Mouse (Mus musculus) stomach, postnatal 0 days (tissue): ENCODE measurements around the gene T2. TPM values are rescaled to one million over a fixed set of nuclear protein-coding genes. Genes with fewer than 3 reads are reported as not detected.

Source experiments
- ATAC-seq: fragments of 200-750 bp; cut with Nextera tagmentation; 2 replicates; pipeline ENCODE4 v1.8.0; 2017; ENCODE audit not compliant: low FRiP score, low TSS enrichment
- DNase-seq: peaks from one replicate; pipeline ENCODE4 v3.0.0-alpha.2; 2016; ENCODE audit warnings: low spot score
- H3K27ac ChIP-seq: fragments of 300-500 bp; sonication (generic); replicated peaks from 2 replicates; pipeline ENCODE4 v1.5.1; 2014; ENCODE audit warnings: mild to moderate bottlenecking, control low read depth
- H3K27me3 ChIP-seq: fragments of 300-500 bp; sonication (generic); 2 replicates; pipeline ENCODE4 v1.6.1; 2014; ENCODE audit warnings: low read length; ENCODE audit not compliant: control insufficient read depth, insufficient read depth
- H3K36me3 ChIP-seq: fragments of 300-500 bp; sonication (generic); 2 replicates; pipeline ENCODE4 v1.6.1; 2014; ENCODE audit warnings: low read length, mixed read lengths; ENCODE audit not compliant: control insufficient read depth, insufficient read depth
- H3K4me1 ChIP-seq: fragments of 300-500 bp; sonication (generic); replicated peaks from 2 replicates; pipeline ENCODE4 v1.6.1; 2014; ENCODE audit warnings: antibody characterized with exemption; ENCODE audit not compliant: control insufficient read depth, insufficient read depth
- H3K4me2 ChIP-seq: fragments of 300-500 bp; sonication (generic); replicated peaks from 2 replicates; pipeline ENCODE4 v1.6.1; 2014; ENCODE audit warnings: low read depth, mild to moderate bottlenecking, control low read depth, moderate library complexity
- H3K4me3 ChIP-seq: fragments of 300-500 bp; sonication (generic); 2 replicates; pipeline ENCODE4 v1.5.1; 2014; ENCODE audit warnings: low read depth, low read length, control low read depth
- H3K9ac ChIP-seq: fragments of 300-500 bp; sonication (generic); 2 replicates; pipeline ENCODE4 v1.6.1; 2014; ENCODE audit warnings: mild to moderate bottlenecking, low read length, control low read depth, mixed read lengths
- H3K9me3 ChIP-seq: fragments of 300-500 bp; sonication (generic); 2 replicates; pipeline ENCODE4 v1.6.1; 2016; ENCODE audit warnings: low read length; ENCODE audit not compliant: control insufficient read depth
- CTCF ChIP-seq: IDR thresholded peaks from 2 replicates; pipeline ENCODE4 v1.5.1; 2016; ENCODE audit warnings: antibody characterized with exemption, low read depth, mild to moderate bottlenecking, moderate library complexity
- EP300 ChIP-seq: optimal IDR thresholded peaks from 2 replicates; pipeline ENCODE3; 2016; ENCODE audit warnings: antibody characterized with exemption
- WGBS: fragments of 180-500 bp; shearing (Covaris S2); extraction: QIAGEN DNeasy Blood & Tissue Kit; methylation state at CpG from one replicate; pipeline ENCODE4 v1.1.7; 2014; 5-methylcytosine and 5-hydroxymethylcytosine counted together
- polyA plus RNA-seq: library from polyadenylated mRNA; unstranded; fragments of >200 nt; fragmentation: Nextera tagmentation; extraction: Ambion mirVana; gene quantifications from 2 replicates; pipeline ENCODE4 v1.2.1, GENCODE M21; 2015

T2 gene
- polyA plus RNA-seq, 1 experiment from 2014 or later: 0.13 TPM

- Histone ChIP-seq H3K36me3 (no peaks in the 10 kb centered on the region), H3K4me1 (no peaks in the 10 kb centered on the region), H3K9ac (no peak overlapping the region), H3K4me2 (no peak overlapping the region), H3K27ac (no peak overlapping the region), H3K9me3 (no peaks in the 10 kb centered on the region), H3K27me3 (no peaks in the 10 kb centered on the region), H3K4me3 (no peak overlapping the region)
- ATAC-seq: no peak
- 56% methylated on average over 8 of the region's 8 CpGs for WGBS
- TF ChIP-seq EP300 (no peak), CTCF (no peak)
- DNase-seq: no peak
These were observed 61.1 kb downstream of the T2 start for GRCm38 (mm10) chr17:8416865-8417264.

- Histone ChIP-seq H3K27ac (no peak overlapping the region), H3K36me3 (no peaks in the 10 kb centered on the region), H3K4me2 (no peak overlapping the region), H3K27me3 (no peaks in the 10 kb centered on the region), H3K4me3 (no peak overlapping the region), H3K9me3 (no peaks in the 10 kb centered on the region), H3K4me1 (no peaks in the 10 kb centered on the region), H3K9ac (no peak overlapping the region)
- DNase-seq (no peak), ATAC-seq (no peak)
- 69% methylated on average over 1 of the region's 1 CpGs for WGBS
- TF ChIP-seq CTCF (peak; percentile 52), EP300 (no peak)
These were observed 64.9 kb downstream of the T2 start for GRCm38 (mm10) chr17:8420739-8421138.

- ATAC-seq (no peak), DNase-seq (no peak)
- Histone ChIP-seq H3K4me1 (no peaks in the 10 kb centered on the region), H3K9ac (no peak overlapping the region), H3K27me3 (no peaks in the 10 kb centered on the region), H3K9me3 (no peaks in the 10 kb centered on the region), H3K4me2 (no peak overlapping the region), H3K4me3 (no peak overlapping the region), H3K27ac (no peak overlapping the region), H3K36me3 (no peaks in the 10 kb centered on the region)
- TF ChIP-seq EP300: no peak
- no peak for TF ChIP-seq CTCF
- 29% methylated on average over 5 of the region's 5 CpGs for WGBS
These were observed 65.7 kb downstream of the T2 start for GRCm38 (mm10) chr17:8421517-8421916.

GRCm38 (mm10) chr17:8423283-8423682 lies 67.5 kb downstream of the T2 start:
- no peak overlapping the region for H3K27ac ChIP-seq
- H3K4me3 ChIP-seq: no peak overlapping the region
- TF ChIP-seq CTCF (peak; percentile 66), EP300 (no peak)
- ATAC-seq (no peak), DNase-seq (no peak)
- H3K36me3 ChIP-seq: no peaks in the 10 kb centered on the region
- 51% methylated on average over 2 of the region's 2 CpGs for WGBS
- H3K27me3 ChIP-seq: no peaks in the 10 kb centered on the region
- no peak overlapping the region for H3K9ac ChIP-seq
- H3K9me3 ChIP-seq: no peaks in the 10 kb centered on the region
- no peaks in the 10 kb centered on the region for H3K4me1 ChIP-seq
- H3K4me2 ChIP-seq: no peak overlapping the region

- H3K9ac ChIP-seq: no peak overlapping the region
- no peak for DNase-seq
- TF ChIP-seq CTCF (no peak), EP300 (no peak)
- no peaks in the 10 kb centered on the region for H3K9me3 ChIP-seq
- ATAC-seq: no peak
- H3K27me3 ChIP-seq: peaks cover 22% of the 10 kb centered on the region
- no peak overlapping the region for H3K4me2 ChIP-seq
- H3K36me3 ChIP-seq: no peaks in the 10 kb centered on the region
- no peak overlapping the region for H3K27ac ChIP-seq
- H3K4me1 ChIP-seq: no peaks in the 10 kb centered on the region
- H3K4me3 ChIP-seq: no peak overlapping the region
- WGBS: 3% methylated on average over 16 of the region's 16 CpGs
These were observed 73.6 kb downstream of the T2 start for GRCm38 (mm10) chr17:8429436-8429835.

GRCm38 (mm10) chr17:8429896-8430295 lies 74.1 kb downstream of the T2 start:
- TF ChIP-seq CTCF (no peak), EP300 (no peak)
- Histone ChIP-seq H3K4me3 (no peak overlapping the region), H3K27ac (no peak overlapping the region), H3K4me1 (no peaks in the 10 kb centered on the region), H3K4me2 (no peak overlapping the region), H3K27me3 (peaks cover 24% of the 10 kb centered on the region), H3K36me3 (no peaks in the 10 kb centered on the region), H3K9ac (no peak overlapping the region), H3K9me3 (no peaks in the 10 kb centered on the region)
- DNase-seq (no peak), ATAC-seq (no peak)
- WGBS: 7% methylated on average over 5 of the region's 5 CpGs
